In genomic region chr1:126928186-126928585, GRCm38 (mm10) we compare ENCODE assay signal across 14 mouse cellular contexts.
DNase-seq lines count a peak whose midpoint lies in the region; ATAC-seq lines count a peak whose summit lies in the region.
"Had no signal": no experiment of that assay in that cellular context is flagged by ENCODE, and none has a peak within 500 bp of the region (broad histone marks: within the 10 kb centered on the region; RNA-seq: fewer than 3 reads in every experiment).

No protein-coding gene starts in this region.

- peaks cover 30% of the 10 kb centered on the region for H3K4me1 ChIP-seq in hindbrain, embryonic 12.5 days
- peaks cover 13% of the 10 kb centered on the region for H3K4me1 ChIP-seq in hindbrain, embryonic 16.5 days (ENCODE audit: control insufficient read depth, insufficient read depth, low read depth, low read length)
- H3K4me1 ChIP-seq in intestine, embryonic 16.5 days (ENCODE audit: control insufficient read depth, insufficient read depth, low read length) = no peaks in the 10 kb centered on the region

- peak; percentile 2 to 9 for DNase-seq in kidney, adult 8-10 months
- peak; percentile 72 for DNase-seq in lung, postnatal 25 days (ENCODE audit: low spot score)
- DNase-seq in spleen, postnatal 4 days (ENCODE audit: low spot score in 2 of 2) = no peak
- DNase-seq: cerebellum, adult 9-10 months; gastrocnemius, postnatal 25 days; thymus, adult 2 months had no signal

- no peaks in the 10 kb centered on the region for H3K9me3 ChIP-seq in hindbrain, embryonic 12.5 days (replicated peaks)
- no peaks in the 10 kb centered on the region for H3K9me3 ChIP-seq in hindbrain, embryonic 16.5 days (ENCODE audit: control insufficient read depth, low read length)
- H3K9me3 ChIP-seq in intestine, embryonic 16.5 days (ENCODE audit: control insufficient read depth, low read length) = no peaks in the 10 kb centered on the region
- H3K9me3 ChIP-seq: hindbrain, embryonic 15.5 days; neural tube, embryonic 12.5 days had no signal

- no peak overlapping the region for H3K4me3 ChIP-seq in hindbrain, embryonic 12.5 days
- H3K4me3 ChIP-seq in hindbrain, embryonic 16.5 days (ENCODE audit: low read length) = no peak overlapping the region
- H3K4me3 ChIP-seq in intestine, embryonic 16.5 days (ENCODE audit: low read length) = no peak overlapping the region
- H3K4me3 ChIP-seq: hindbrain, embryonic 15.5 days; neural tube, embryonic 12.5 days had no signal

- H3K9ac ChIP-seq in hindbrain, embryonic 12.5 days = no peak overlapping the region
- H3K9ac ChIP-seq in hindbrain, embryonic 16.5 days (ENCODE audit: low read depth, low read length) = no peak overlapping the region
- no peak overlapping the region for H3K9ac ChIP-seq in intestine, embryonic 16.5 days (ENCODE audit: low read depth, low read length)
- H3K9ac ChIP-seq: hindbrain, embryonic 15.5 days; neural tube, embryonic 12.5 days had no signal

- H3K4me2 ChIP-seq in hindbrain, embryonic 12.5 days (replicated peaks) = no peak overlapping the region
- H3K4me2 ChIP-seq in hindbrain, embryonic 16.5 days (ENCODE audit: low read length) = no peak overlapping the region
- H3K4me2 ChIP-seq in intestine, embryonic 16.5 days (ENCODE audit: low read depth, low read length) = no peak overlapping the region
- H3K4me2 ChIP-seq: hindbrain, embryonic 15.5 days; neural tube, embryonic 12.5 days had no signal

- no peak for ATAC-seq in hindbrain, embryonic 12.5 days (ENCODE audit: low FRiP score)
- ATAC-seq in hindbrain, embryonic 16.5 days = no peak
- ATAC-seq in common myeloid progenitor, adult 5-6 weeks (replicated peaks; ENCODE audit: low read depth, poor library complexity, severe bottlenecking) = 0 out of 2 replicates have a peak, but pooled peaks have one; percentile 26
- no peak for ATAC-seq in intestine, embryonic 16.5 days

- H3K27ac ChIP-seq in hindbrain, embryonic 12.5 days = 0 out of 2 replicates have a peak overlapping the region, but pooled peaks have one; percentile 26
- no peak overlapping the region for H3K27ac ChIP-seq in hindbrain, embryonic 16.5 days (ENCODE audit: low read depth, low read length)
- H3K27ac ChIP-seq in intestine, embryonic 16.5 days (ENCODE audit: low read length) = no peak overlapping the region
- H3K27ac ChIP-seq: hindbrain, embryonic 15.5 days; macrophage; neural tube, embryonic 12.5 days had no signal

- no peaks in the 10 kb centered on the region for H3K36me3 ChIP-seq in hindbrain, embryonic 12.5 days
- H3K36me3 ChIP-seq in hindbrain, embryonic 16.5 days (ENCODE audit: control insufficient read depth, insufficient read depth, low read length) = no peaks in the 10 kb centered on the region
- no peaks in the 10 kb centered on the region for H3K36me3 ChIP-seq in intestine, embryonic 16.5 days (ENCODE audit: control insufficient read depth, insufficient read depth, low read length)
- H3K36me3 ChIP-seq: G1E; hindbrain, embryonic 15.5 days; neural tube, embryonic 12.5 days had no signal

- 43% methylated on average over 7 of the region's 7 CpGs for WGBS in hindbrain, embryonic 12.5 days
- 26% methylated on average over 7 of the region's 7 CpGs for WGBS in hindbrain, embryonic 16.5 days
- 60% methylated on average over 7 of the region's 7 CpGs for WGBS in intestine, embryonic 16.5 days

- H3K27me3 ChIP-seq in hindbrain, embryonic 12.5 days = no peaks in the 10 kb centered on the region
- no peaks in the 10 kb centered on the region for H3K27me3 ChIP-seq in hindbrain, embryonic 16.5 days (replicated peaks; ENCODE audit: control insufficient read depth, insufficient read depth, low read length)
- no peaks in the 10 kb centered on the region for H3K27me3 ChIP-seq in intestine, embryonic 16.5 days (replicated peaks; ENCODE audit: control insufficient read depth, insufficient read depth, low read length)
- H3K27me3 ChIP-seq: hindbrain, embryonic 15.5 days; neural tube, embryonic 12.5 days had no signal

Comparison
In these comparisons a context has a peak if more than half of its experiments do, and no peak if none do; other contexts are left out.
1. DNase-seq: peak in kidney, adult 8-10 months (2 of 2) and lung, postnatal 25 days (single experiment); none in spleen, postnatal 4 days (0 of 2).